Mouse (Mus musculus): ENCODE results near the gene Ptgir. TPM values are rescaled to one million over a fixed set of nuclear protein-coding genes. Genes with fewer than 3 reads are reported as not detected.
A peak's percentile ranks its signal among the peaks of the same experiment; 100 is the strongest.

The Ptgir gene
- polyA plus RNA-seq, 1 experiment from 2014 or later: 1.6 TPM

DNA sequence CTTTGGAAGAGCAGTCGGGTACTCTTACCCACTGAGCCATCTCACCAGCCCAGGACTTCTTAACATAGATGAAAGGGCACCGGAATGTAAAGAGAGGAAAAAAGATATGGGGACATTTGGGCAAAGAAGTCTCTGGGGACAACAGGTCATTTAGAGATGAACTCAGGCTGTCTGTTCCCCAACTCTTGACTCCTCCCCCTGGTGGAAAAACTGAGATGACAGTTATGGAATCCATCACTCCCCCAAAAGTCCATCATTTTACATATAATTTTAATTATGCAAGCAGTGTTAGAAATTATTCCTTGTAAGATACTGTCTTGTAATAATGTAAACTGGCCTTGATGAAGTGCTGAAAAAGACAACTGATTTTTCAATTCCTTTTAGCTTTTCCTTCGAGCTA is 28.6 kb upstream of the Ptgir start:
- Histone ChIP-seq H3K4me3 (ENCODE audit: low read depth, low read length) (no peak overlapping the region), H3K4me1 (ENCODE audit: insufficient read depth) (peaks cover 8% of the 10 kb centered on the region), H3K27me3 (ENCODE audit: insufficient read depth, low read length) (no peaks in the 10 kb centered on the region), H3K27ac (ENCODE audit: low read depth) (no peak overlapping the region), H3K36me3 (ENCODE audit: insufficient read depth) (peaks cover 20% of the 10 kb centered on the region; the same call in 1 of the 2 replicates), H3K9ac (no peak overlapping the region), H3K4me2 (no peak overlapping the region), H3K9me3 (ENCODE audit: low read depth, low read length) (no peaks in the 10 kb centered on the region)
- WGBS: 69% methylated on average over 3 of the region's 3 CpGs
- no peak for ATAC-seq (ENCODE audit: insufficient read depth)
- DNase-seq: peak; percentile 23
- peak; percentile 21; the same call in 1 of the 2 replicates for TF ChIP-seq CTCF (IDR thresholded peaks at IDR 0.05; ENCODE audit: low read depth)

DNA sequence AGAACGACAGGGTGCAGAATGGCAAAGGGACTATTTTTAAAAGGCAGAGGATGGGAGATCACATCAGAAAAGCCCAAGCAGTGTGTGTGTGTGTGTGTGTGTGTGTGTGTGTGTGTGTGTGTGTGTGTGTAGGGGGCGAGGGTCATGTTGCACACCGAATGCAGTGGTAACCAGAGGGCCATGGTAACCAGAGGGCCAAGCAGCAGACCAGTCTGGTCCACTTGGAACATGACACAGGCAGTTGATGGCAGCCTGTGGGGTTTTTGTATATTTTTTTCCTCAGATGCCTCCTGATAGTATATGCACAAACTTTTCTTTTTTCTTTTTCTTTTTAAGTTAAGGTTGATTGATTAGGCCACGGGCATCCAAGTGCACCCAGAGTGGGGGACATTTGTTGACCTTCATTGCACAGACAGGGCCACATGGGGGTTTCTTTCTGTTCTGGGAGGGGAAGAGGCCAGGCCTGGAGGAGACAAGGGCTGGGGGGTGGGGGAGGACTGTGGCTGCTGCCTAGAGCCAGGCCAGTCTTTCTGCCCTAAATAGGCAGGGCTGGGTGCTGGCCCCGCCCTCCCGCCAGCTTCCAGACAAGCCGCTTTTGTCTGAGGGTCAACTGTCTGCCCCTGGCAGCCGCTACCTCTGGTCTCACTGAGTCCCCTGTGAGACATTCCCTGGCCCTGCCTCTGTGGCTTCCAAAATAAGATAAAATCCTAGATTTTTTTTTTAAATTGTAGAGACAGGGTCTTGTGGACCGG is 26.3 kb upstream of the Ptgir start:
- H3K4me2 ChIP-seq: peak overlapping the region; percentile 37
- H3K4me3 ChIP-seq (ENCODE audit: low read depth, low read length): no peak overlapping the region
- peaks cover 39% of the 10 kb centered on the region for H3K36me3 ChIP-seq (ENCODE audit: insufficient read depth)
- peaks cover 8% of the 10 kb centered on the region for H3K4me1 ChIP-seq (ENCODE audit: insufficient read depth)
- peaks cover 4% of the 10 kb centered on the region; the same call in 1 of the 2 replicates for H3K9me3 ChIP-seq (ENCODE audit: low read depth, low read length)
- DNase-seq (peak; percentile 86), ATAC-seq (ENCODE audit: insufficient read depth) (peak; percentile 53)
- TF ChIP-seq CTCF (IDR thresholded peaks at IDR 0.05; ENCODE audit: low read depth): no peak
- 0 out of 2 replicates have a peak overlapping the region, but pooled peaks have one; percentile 9 for H3K9ac ChIP-seq
- WGBS: 22% methylated on average over 9 of the region's 9 CpGs
- 0 out of 2 replicates have a peak, but pooled peaks cover 7% of the 10 kb centered on the region for H3K27me3 ChIP-seq (ENCODE audit: insufficient read depth, low read length)
- H3K27ac ChIP-seq (ENCODE audit: low read depth): peak overlapping the region; percentile 85

DNA sequence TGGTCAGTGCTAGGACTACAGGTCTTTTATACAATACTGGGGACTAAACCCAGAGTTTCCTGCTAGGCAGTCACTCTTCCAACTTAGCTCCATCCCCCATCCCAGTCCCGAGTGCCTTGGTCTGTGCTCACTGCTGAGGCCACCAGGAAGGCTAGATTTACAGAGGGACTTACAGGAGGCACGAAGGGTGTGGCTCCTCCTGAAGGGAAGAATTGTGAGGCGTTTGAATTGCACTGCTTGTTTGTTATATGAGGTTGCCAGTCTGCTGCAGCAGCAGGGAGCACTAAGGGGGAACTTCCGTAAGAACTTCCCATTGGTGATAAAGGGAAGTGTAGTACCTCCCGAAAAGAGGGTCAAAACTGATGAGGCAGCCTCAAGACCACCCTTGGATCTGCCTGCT is 25.7 kb upstream of the Ptgir start:
- no peak for TF ChIP-seq CTCF (IDR thresholded peaks at IDR 0.05; ENCODE audit: low read depth)
- peaks cover 11% of the 10 kb centered on the region for H3K27me3 ChIP-seq (ENCODE audit: insufficient read depth, low read length)
- H3K27ac ChIP-seq (ENCODE audit: low read depth): peak overlapping the region; percentile 85
- no peak for DNase-seq
- 0 out of 2 replicates have a peak overlapping the region, but pooled peaks have one; percentile 9 for H3K9ac ChIP-seq
- no peak for ATAC-seq (ENCODE audit: insufficient read depth)
- H3K4me3 ChIP-seq (ENCODE audit: low read depth, low read length): no peak overlapping the region
- WGBS: 32% methylated on average over 5 of the region's 5 CpGs
- peaks cover 8% of the 10 kb centered on the region for H3K4me1 ChIP-seq (ENCODE audit: insufficient read depth)
- H3K4me2 ChIP-seq: peak overlapping the region; percentile 37
- H3K36me3 ChIP-seq (ENCODE audit: insufficient read depth): peaks cover 45% of the 10 kb centered on the region
- peaks cover 9% of the 10 kb centered on the region for H3K9me3 ChIP-seq (ENCODE audit: low read depth, low read length)

DNA sequence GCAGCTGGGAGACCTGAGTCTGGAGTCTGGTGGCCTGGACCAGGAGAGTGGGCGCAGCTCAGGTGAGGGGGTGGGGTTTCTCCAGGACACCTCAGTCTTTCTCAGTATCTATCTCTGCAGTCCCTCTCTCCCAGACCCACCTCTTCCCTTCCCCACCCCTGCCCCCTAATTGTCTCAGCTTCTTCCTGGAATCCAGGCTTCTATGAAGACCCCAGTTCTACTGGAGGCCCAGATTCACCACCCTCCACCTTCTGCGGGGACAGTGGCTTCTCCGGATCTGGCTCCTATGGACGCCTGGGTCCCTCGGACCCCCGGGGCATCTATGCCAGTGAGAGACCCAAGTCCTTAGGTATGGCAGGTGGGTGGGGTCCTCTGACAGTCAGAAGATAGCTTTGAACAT is 23.1 kb upstream of the Ptgir start:
- Histone ChIP-seq H3K4me1 (ENCODE audit: insufficient read depth) (peaks cover 4% of the 10 kb centered on the region), H3K9ac (no peak overlapping the region), H3K36me3 (ENCODE audit: insufficient read depth) (peaks cover 71% of the 10 kb centered on the region), H3K4me3 (ENCODE audit: low read depth, low read length) (no peak overlapping the region), H3K4me2 (no peak overlapping the region), H3K27me3 (ENCODE audit: insufficient read depth, low read length) (peaks cover 16% of the 10 kb centered on the region), H3K9me3 (ENCODE audit: low read depth, low read length) (peaks cover 18% of the 10 kb centered on the region), H3K27ac (ENCODE audit: low read depth) (no peak overlapping the region)
- WGBS: 91% methylated on average over 6 of the region's 6 CpGs
- DNase-seq: no peak
- no peak for TF ChIP-seq CTCF (IDR thresholded peaks at IDR 0.05; ENCODE audit: low read depth)
- no peak for ATAC-seq (ENCODE audit: insufficient read depth)

DNA sequence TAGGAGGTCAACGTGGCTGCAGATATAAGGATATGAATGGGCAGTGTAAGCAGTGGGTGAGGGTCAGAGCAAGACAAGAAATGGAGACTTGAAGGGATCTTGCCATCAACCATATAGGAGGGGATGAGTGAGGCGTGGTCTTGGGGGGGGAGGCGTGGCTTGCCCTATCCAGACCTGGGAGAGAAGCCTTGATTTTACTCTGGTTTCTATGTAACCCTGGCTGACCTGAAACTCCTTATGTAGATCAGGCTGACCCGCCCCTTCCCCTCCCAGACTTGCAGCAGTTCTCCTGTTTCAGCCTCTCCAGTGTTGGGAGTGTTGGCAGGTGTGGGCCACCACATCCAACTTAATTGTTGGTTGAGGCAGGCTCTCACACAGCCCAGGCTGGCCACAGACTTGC is 22.0 kb upstream of the Ptgir start:
- Histone ChIP-seq H3K9me3 (ENCODE audit: low read depth, low read length) (peaks cover 18% of the 10 kb centered on the region), H3K27ac (ENCODE audit: low read depth) (no peak overlapping the region), H3K9ac (no peak overlapping the region), H3K4me3 (ENCODE audit: low read depth, low read length) (no peak overlapping the region), H3K4me1 (ENCODE audit: insufficient read depth) (peaks cover 4% of the 10 kb centered on the region), H3K4me2 (no peak overlapping the region), H3K27me3 (ENCODE audit: insufficient read depth, low read length) (peaks cover 16% of the 10 kb centered on the region), H3K36me3 (ENCODE audit: insufficient read depth) (peaks cover 65% of the 10 kb centered on the region)
- DNase-seq (no peak), ATAC-seq (ENCODE audit: insufficient read depth) (no peak)
- no peak for TF ChIP-seq CTCF (IDR thresholded peaks at IDR 0.05; ENCODE audit: low read depth)
- 54% methylated on average over 4 of the region's 4 CpGs for WGBS

DNA sequence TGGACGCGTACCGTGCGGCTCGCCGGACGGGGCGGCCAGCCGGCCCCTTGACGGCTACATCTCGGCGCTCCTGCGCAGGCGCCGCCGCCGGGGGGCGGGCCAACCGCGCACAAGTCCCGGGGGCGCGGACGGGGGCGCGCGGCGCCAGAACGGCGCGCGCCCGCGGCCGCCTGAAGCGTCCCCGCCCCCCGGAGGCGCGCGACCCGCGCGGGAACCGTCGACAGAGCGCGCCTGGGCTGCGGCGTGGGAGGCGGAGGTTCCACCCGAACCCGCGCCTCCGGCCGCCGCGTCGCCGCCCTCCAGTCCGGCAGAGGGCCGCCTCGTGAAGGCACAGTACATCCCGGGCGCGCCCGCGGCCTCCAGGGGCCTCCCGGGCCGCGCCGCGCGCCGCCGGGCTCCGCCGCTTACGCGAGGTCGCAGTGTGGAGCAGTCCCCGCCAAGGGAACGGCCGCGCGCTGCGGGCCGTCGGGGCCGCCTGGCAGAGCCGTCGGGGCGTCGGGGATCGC is 21.0 kb upstream of the Ptgir start:
- no peak for ATAC-seq (ENCODE audit: insufficient read depth)
- H3K9ac ChIP-seq: no peak overlapping the region
- H3K27ac ChIP-seq (ENCODE audit: low read depth): no peak overlapping the region

DNA sequence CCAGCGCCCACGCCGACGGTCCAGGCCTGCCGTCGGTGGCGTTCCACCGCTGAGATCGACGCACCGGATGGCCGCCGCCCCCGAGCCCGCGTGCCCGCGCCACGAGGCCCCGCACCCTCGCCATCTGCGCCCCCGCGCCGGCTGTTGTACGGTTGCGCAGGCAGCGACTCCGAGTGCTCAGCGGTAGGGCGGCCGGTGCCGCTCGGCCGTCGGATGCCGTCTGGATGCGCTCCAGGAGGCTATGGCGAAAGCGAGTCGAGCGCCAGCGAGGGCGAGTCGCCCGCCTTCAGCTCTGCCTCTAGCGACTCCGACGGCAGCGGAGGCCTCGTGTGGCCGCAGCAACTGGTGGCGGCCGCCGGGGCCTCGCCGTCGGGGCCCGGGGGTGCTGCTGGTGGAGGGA is 20.4 kb upstream of the Ptgir start:
- no peak overlapping the region for H3K27ac ChIP-seq (ENCODE audit: low read depth)
- ATAC-seq (ENCODE audit: insufficient read depth) (no peak), DNase-seq (no peak)
- H3K36me3 ChIP-seq (ENCODE audit: insufficient read depth): peaks cover 59% of the 10 kb centered on the region
- 57% methylated on average over 59 of the region's 59 CpGs for WGBS
- H3K4me3 ChIP-seq (ENCODE audit: low read depth, low read length): peak overlapping the region; percentile 27
- peaks cover 18% of the 10 kb centered on the region for H3K9me3 ChIP-seq (ENCODE audit: low read depth, low read length)
- H3K4me2 ChIP-seq: peak overlapping the region; percentile 42; the same call in 1 of the 2 replicates
- H3K4me1 ChIP-seq (ENCODE audit: insufficient read depth): no peaks in the 10 kb centered on the region
- H3K27me3 ChIP-seq (ENCODE audit: insufficient read depth, low read length): peaks cover 16% of the 10 kb centered on the region
- H3K9ac ChIP-seq: no peak overlapping the region
- no peak for TF ChIP-seq CTCF (IDR thresholded peaks at IDR 0.05; ENCODE audit: low read depth)

More for the DNA sequence above, 21.0 kb upstream of the Ptgir start:
- no peak for TF ChIP-seq CTCF (IDR thresholded peaks at IDR 0.05; ENCODE audit: low read depth)
- H3K4me2 ChIP-seq: peak overlapping the region; percentile 42
- H3K4me1 ChIP-seq (ENCODE audit: insufficient read depth): peaks cover 4% of the 10 kb centered on the region
- H3K27me3 ChIP-seq (ENCODE audit: insufficient read depth, low read length): peaks cover 16% of the 10 kb centered on the region
- H3K4me3 ChIP-seq (ENCODE audit: low read depth, low read length): peak overlapping the region; percentile 27
- H3K9me3 ChIP-seq (ENCODE audit: low read depth, low read length): peaks cover 18% of the 10 kb centered on the region
- DNase-seq: peak; percentile 66
- peaks cover 63% of the 10 kb centered on the region for H3K36me3 ChIP-seq (ENCODE audit: insufficient read depth)
- WGBS: 17% methylated on average over 90 of the region's 95 CpGs

Data from lung, embryonic 14.5 days (tissue).